Mouse (Mus musculus) 3134 (cell line): ENCODE results near the gene Tbc1d7.

Experiments
- DNase-seq: peaks from one replicate; pipeline ENCODE4 v3.0.0-alpha.2; 2011; ENCODE audit warnings: low spot score; ENCODE audit not compliant: insufficient read length; ENCODE audit errors: extremely low read depth

Tbc1d7 gene

GRCm38 (mm10) chr13:43146515-43147258 lies 24.6 kb downstream of the Tbc1d7 start:
- no peak for DNase-seq

GRCm38 (mm10) chr13:43144720-43145418 lies 26.4 kb downstream of the Tbc1d7 start:
- DNase-seq: no peak

GRCm38 (mm10) chr13:43134468-43134867 lies 36.8 kb downstream of the Tbc1d7 start:
- no peak for DNase-seq

GRCm38 (mm10) chr13:43133400-43133799 lies 37.9 kb downstream of the Tbc1d7 start:
- DNase-seq: no peak

- DNase-seq: no peak
Measured at GRCm38 (mm10) chr13:43132859-43133258, 38.4 kb downstream of the Tbc1d7 start.

GRCm38 (mm10) chr13:43131741-43132191 lies 39.5 kb downstream of the Tbc1d7 start:
- no peak for DNase-seq

GRCm38 (mm10) chr13:43130161-43130560 lies 41.1 kb downstream of the Tbc1d7 start:
- DNase-seq: no peak

GRCm38 (mm10) chr13:43124683-43125074 lies 46.6 kb downstream of the Tbc1d7 start:
- DNase-seq: no peak

- DNase-seq: no peak
Measured at GRCm38 (mm10) chr13:43123895-43124682, 47.2 kb downstream of the Tbc1d7 start.

GRCm38 (mm10) chr13:43122306-43123070 lies 48.8 kb downstream of the Tbc1d7 start:
- DNase-seq: no peak

GRCm38 (mm10) chr13:43113141-43113540 lies 58.2 kb downstream of the Tbc1d7 start:
- DNase-seq: no peak

GRCm38 (mm10) chr13:43112707-43113106 lies 58.6 kb downstream of the Tbc1d7 start:
- no peak for DNase-seq

- DNase-seq: no peak
Measured at GRCm38 (mm10) chr13:43112280-43112679, 59.0 kb downstream of the Tbc1d7 start.

- DNase-seq: no peak
Measured at GRCm38 (mm10) chr13:43104496-43104895, 66.8 kb downstream of the Tbc1d7 start.

GRCm38 (mm10) chr13:43102943-43103342 lies 68.4 kb downstream of the Tbc1d7 start:
- no peak for DNase-seq
